Mouse (Mus musculus): ENCODE measurements around the gene Ccdc33. TPM values are rescaled to one million over a fixed set of nuclear protein-coding genes. Genes with fewer than 3 reads are reported as not detected.

The Ccdc33 gene
- 0.53 and 1.4 TPM in 2 replicates for polyA plus RNA-seq (2012; rRNA removed)

GRCm38 (mm10) chr9:58118671-58119070, at the start of gene Ccdc33:
Gene Ccdc33 (minus strand): TSS chr9:58118823.

DNA sequence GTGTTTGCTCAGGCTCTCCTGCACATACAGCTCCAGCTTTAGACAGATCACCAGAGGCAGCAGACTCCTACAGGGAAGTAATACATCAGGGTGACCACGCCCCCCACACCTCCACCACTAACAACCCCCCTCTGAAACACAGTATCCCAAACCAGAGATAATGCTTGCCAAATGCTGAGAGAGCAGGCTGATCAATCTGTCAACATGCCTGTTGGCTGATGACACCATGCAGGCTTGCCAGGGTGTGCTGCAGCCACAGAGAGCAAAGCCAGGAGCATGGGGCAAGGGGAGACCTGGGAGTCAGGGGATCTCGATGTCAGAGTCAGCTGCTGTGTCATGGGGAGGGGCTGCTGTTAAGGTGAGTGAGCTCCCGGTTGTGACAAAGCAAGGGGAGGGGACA, 55.1 kb downstream of the Ccdc33 start, which contains the start of gene Stra6:
Stra6 (plus strand) TSS at position 258 of the 400 bp plus-strand sequence.

DNA sequence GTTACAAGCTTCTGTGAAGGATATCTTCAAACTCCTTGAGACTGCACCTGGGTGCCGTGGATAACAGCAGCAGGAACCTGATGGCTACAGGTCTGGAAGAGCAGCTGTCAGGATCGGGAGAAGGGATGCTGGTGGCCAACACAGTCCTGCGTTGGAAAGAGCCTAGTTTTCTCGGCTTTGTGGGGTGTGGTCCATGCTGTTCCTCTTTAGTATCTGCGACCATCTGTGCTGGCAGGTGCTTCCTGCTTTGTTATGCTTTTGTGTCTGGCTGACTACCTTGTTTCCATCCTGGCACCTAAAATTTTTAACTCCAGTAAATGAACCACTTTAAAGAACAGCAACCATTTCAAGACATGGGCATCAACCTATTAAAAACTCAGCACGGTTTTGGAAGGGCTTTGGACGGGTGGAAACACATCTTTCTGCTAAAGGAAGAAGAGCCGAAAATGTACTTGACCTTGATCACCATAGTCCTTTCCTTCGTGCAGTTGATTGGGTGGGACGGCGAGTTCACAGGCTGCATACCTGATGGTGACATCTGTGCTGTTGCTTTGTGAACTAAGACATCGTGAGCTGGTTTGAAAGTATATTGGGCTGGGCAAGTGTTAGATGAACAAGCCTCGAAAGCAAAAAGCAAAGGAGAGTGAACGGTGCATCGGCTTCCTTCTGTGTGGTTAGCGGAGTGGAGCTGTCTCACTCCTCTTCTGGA, 112.7 kb downstream of the Ccdc33 start, which contains the start of gene Cyp11a1:
Cyp11a1 (plus strand) TSS at position 659 of the 709 bp plus-strand sequence.

Other genes starting within 250 kb of the Ccdc33 start
- gene Ubl7, start 207.8 kb downstream of the Ccdc33 start, polyA plus RNA-seq (2012; rRNA removed): 102 and 112 TPM in 2 replicates
- gene Sema7a, start 178.7 kb downstream of the Ccdc33 start, polyA plus RNA-seq (2012; rRNA removed): 62.7 and 63.6 TPM in 2 replicates
- 0.75 and 1.3 TPM in 2 replicates for gene Cyp11a1, start 112.4 kb downstream of the Ccdc33 start, polyA plus RNA-seq (2012; rRNA removed)
- 7.5 and 9.7 TPM in 2 replicates for gene Stra6, start 55.0 kb downstream of the Ccdc33 start, polyA plus RNA-seq (2012; rRNA removed)
- gene Islr, start 85.5 kb upstream of the Ccdc33 start, polyA plus RNA-seq (2012; rRNA removed): 44.4 and 54.4 TPM in 2 replicates
- 270 and 355 TPM in 2 replicates for gene Islr2, start 85.5 kb upstream of the Ccdc33 start, polyA plus RNA-seq (2012; rRNA removed)
- gene Pml, start 131.0 kb upstream of the Ccdc33 start, polyA plus RNA-seq (2012; rRNA removed): 5.6 and 5.8 TPM in 2 replicates
- 150 and 152 TPM in 2 replicates for gene Stoml1, start 134.3 kb upstream of the Ccdc33 start, polyA plus RNA-seq (2012; rRNA removed)
- gene Loxl1, start 194.4 kb upstream of the Ccdc33 start, polyA plus RNA-seq (2012; rRNA removed): 7.4 and 9.7 TPM in 2 replicates

All from central nervous system, embryonic 18 days (tissue).